Mouse (Mus musculus) kidney, postnatal 4 days (tissue): ENCODE measurements at regions not wholly inside any gene's neighbourhood (a gene's known extent, or its start where the extent isn't known, plus 50 kb on each side); places are given as distances from the start of the nearest gene placed in this dataset.

ENCODE experiments used
- DNase-seq, 2 experiments: peaks; one replicate each; pipeline ENCODE4 v3.0.0; 2021; ENCODE audit warnings: mixed read lengths in 2 of 2

- DNase-seq = peak in 1 of 2 experiments; percentile 17
Observed at GRCm38 (mm10) chr1:126911277-126912060, 80.9 kb upstream of the Nckap5 start.

GRCm38 (mm10) chr1:126907417-126907816 is 76.8 kb upstream of the Nckap5 start:
- no peak for DNase-seq

- no peak for DNase-seq
Observed at GRCm38 (mm10) chr1:126898484-126898883, 67.9 kb upstream of the Nckap5 start.

- no peak for DNase-seq
Observed at GRCm38 (mm10) chr1:126896895-126897294, 66.3 kb upstream of the Nckap5 start.

GRCm38 (mm10) chr1:126880801-126881200 is 50.2 kb upstream of the Nckap5 start:
- no peak for DNase-seq
